Mouse (Mus musculus): ENCODE measurements around the gene 6330409D20Rik.

6330409D20Rik gene

DNA sequence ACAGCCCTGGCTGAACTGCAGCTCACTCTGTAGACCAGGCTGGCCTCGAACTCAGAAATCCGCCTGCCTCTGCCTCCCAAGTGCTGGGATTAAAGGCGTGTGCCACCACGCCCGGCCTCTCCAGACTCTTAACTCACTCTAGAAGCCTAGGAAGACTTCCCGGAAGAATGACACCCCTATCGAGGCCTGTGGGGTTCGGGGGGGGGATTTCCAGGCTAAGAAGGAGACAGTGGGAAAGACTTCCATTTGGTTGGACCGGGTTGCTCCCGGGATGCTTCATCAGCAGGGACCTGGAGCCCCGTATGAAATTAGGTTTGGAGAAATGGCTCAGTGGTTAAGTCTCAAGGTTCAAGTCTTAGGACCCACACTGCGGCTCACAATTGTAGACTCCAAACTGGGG lies 46.1 kb downstream of the 6330409D20Rik start:
- no peak for DNase-seq (ENCODE audit: low spot score)

DNA sequence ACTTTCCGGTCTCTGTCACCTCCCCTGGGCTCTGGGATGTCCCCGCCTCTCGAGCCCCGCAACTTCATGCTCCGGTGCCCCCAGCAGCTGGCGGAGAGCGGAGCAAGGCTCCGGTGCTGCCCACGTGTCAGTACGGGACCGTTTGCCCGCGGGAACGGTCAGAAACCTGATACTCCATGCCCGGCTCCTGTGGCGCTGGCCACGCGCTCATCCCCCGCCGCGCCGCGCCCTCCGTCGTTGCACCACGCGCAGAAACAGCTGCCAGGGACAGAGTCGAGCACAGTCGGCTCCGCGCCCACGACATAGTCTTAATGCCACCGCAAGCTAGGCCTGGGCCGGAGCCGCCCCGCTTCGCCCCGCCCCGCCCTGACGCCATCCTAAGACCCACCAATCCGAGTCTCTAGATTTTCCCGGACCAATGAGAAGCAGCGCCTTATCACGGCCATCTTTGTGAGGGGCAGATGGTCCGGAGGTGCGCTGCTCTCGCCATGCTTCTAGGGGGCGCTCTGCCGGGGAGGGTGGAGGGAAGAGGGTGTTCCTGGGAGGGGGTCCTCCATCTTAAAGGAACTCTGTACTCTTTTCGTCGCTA lies 46.9 kb downstream of the 6330409D20Rik start:
- peak; percentile 89 for DNase-seq (ENCODE audit: low spot score)

DNA sequence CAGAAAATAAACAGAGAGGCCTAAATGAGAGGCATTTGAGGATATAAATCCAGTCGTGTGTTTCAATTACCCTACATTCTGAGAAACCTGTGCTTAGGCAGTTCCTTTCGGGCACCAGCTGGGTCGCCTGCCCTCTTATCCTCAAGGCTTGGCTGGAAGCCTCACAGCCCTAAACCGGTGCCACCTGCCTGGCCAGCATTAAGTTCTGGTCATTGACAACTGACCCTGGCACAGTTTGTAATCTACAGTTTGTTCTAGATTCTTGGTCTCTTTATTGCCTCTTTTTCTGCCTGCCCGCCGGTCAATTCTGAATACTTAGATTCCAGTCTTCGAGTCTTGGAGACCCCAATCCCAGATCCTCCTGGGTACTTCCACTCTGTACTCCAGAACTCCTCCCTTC lies 47.5 kb downstream of the 6330409D20Rik start:
- DNase-seq (ENCODE audit: low spot score) = no peak

DNA sequence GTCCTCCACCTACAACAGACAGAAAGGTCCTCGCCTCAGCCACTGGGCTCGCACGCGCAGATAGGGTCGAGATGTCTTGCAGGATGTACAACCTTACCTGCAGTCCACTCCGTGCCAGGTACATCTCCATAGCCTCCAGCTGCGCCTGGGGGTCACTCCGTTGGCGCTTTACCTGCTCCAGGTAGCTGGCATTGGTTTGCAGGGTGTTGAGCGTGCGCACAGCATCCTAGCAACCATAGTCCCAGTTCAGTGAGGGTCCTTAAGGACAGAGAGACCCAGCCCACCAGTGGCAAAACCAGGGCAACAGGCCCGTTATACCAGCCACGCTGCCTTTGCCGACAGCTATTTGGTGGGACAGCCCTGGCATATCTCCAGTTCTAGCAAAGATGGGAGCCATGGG lies 48.3 kb downstream of the 6330409D20Rik start:
- DNase-seq (ENCODE audit: low spot score) = no peak

DNA sequence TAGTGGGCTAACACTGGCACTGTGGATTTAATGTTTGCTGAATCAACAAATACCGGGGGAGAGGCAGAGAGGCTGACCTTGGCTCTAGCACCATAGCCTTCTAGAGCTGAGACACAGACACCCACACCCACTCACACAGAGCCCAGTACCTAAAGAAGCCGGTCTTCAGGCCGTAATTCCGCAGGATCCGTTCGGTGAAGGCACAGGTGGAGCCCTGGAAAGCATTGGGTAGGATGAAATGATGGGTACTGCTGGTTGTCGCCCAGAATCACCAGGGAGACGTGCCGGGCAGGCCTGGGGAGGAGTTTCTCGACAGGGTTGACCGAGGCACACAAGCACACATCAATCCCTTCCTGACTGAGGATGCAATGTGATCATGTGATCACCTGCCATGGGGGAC lies 49.8 kb downstream of the 6330409D20Rik start:
- no peak for DNase-seq (ENCODE audit: low spot score)

DNA sequence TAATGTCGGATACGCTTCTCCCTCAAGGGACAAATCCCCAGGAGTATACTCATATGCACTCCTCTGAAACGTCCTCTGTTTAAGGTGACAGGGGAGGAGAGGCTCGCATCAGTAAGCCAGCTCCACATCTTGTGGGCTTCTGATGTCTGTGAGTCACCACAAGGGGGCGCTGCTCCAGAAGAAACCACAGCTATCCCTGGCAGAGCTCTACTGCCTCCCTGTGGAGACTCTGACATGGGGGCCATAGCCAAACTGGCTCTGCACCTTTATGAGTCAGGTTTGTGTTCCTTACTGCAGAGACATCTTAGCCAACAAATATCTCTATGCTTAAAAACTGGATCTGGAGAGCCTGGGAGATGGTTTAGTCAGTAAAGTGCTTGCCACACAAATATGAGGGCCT lies 51.4 kb downstream of the 6330409D20Rik start:
- DNase-seq (ENCODE audit: low spot score) = peak; percentile 77

DNA sequence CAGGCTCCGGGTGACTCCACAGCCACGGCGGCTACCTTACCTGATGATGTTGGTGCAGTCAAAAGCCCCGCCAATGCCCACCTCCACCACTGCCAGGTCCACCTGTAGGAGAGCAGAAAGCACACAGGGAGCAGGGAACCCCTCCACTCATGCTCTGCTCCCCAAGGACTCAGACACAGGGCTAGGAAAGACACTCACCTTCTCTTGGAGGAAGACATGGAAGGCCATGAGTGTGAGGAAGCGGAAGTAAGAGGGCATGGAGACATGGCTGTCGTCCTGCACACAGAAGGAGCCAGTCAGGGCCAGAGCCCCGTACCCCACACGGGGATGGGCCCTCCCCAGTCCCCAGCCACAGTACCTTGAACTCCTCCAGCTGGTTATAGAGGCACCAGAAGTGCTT lies 53.3 kb downstream of the 6330409D20Rik start:
- DNase-seq (ENCODE audit: low spot score) = no peak

DNA sequence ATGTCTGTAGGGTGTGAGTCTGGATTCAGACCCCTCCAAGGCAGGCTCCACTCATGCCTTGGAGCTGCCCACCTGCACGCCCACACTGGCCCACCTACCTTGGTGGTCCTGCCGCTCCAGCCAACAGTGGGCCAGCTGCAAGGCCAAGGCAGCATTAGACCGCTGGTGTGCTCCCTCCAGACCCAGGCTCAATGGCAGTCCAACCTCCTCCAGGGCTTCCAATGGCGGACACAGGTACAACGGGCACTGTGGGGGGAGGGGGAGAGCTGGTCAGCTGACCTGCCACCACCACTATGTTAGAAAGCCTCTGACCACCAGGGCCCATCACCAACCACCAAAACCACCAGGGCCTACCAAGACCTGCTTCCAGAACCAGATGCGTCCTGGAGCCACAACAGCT lies 54.2 kb downstream of the 6330409D20Rik start:
- no peak for DNase-seq (ENCODE audit: low spot score)

DNA sequence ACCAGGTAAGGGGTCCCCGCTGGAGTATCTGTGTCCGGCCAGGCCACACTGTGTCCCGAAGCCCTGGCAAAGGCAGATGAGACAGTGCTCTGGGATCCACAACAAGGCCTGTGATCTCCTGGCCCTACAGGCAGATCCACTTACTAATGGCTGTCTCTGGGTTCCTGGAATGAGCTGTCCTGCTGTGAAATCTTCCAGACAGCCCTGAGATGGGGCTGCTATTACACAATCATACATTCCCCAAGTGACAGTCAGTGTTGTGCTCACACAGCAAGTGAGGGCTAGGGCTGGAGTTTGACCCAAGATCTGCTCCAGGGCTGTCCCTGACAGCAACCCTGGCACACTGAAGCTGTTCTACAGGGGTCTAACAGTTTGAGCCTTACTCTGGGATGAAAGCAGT lies 55.0 kb downstream of the 6330409D20Rik start:
- no peak for DNase-seq (ENCODE audit: low spot score)

DNA sequence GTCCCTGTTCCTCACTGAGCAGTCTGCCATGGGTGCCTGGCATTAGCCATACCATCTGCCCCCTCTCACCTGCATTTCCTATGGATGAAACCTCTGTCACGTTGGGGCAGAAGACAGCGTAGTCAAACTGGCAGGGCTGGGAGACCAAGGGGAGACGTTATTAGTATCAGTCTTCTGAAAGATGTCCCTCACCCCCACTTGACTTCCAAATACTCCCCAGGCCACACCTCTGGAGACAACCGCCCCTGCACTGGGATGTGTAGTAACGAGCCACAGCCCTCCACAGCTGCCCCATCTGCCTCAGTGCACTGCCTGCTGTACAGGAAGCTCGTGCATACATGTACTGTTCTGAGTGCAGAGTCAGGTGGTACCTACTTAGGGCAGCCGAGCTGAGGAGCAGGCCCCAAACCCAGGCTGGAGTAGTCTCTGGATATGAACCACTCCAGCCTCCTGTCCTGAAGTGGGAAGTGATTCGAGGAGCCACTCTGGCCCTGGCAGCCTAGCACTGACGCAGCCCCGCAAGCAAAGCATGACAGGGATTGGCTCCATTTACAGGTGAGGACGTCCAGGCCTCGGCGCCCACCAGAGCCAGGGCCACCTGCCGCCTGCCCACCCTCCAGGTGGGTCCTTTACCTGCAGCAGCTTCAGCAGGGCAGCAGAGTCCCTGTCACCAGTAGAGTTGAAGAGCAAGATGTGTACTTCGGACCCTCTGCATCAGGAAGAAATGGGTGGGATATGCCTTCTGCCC lies 56.0 kb downstream of the 6330409D20Rik start:
- DNase-seq (ENCODE audit: low spot score) = no peak

DNA sequence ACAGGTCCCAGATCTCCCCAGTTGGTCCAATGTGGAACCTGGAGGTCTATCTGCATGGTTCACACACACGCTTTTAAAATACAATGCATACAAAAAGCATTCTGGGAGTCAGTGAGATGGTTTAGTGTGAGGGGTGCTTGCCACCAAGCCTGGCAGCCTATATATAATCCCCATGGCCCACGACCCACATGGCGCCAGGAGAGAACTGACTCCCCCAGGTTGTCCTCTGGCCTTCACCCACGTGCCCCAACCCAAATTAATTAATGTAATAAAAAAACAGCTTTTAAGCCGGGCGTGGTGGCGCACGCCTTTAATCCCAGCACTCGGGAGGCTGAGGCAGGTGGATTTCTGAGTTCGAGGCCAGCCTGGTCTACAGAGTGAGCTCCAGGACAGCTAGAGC lies 57.1 kb downstream of the 6330409D20Rik start:
- no peak for DNase-seq (ENCODE audit: low spot score)

DNA sequence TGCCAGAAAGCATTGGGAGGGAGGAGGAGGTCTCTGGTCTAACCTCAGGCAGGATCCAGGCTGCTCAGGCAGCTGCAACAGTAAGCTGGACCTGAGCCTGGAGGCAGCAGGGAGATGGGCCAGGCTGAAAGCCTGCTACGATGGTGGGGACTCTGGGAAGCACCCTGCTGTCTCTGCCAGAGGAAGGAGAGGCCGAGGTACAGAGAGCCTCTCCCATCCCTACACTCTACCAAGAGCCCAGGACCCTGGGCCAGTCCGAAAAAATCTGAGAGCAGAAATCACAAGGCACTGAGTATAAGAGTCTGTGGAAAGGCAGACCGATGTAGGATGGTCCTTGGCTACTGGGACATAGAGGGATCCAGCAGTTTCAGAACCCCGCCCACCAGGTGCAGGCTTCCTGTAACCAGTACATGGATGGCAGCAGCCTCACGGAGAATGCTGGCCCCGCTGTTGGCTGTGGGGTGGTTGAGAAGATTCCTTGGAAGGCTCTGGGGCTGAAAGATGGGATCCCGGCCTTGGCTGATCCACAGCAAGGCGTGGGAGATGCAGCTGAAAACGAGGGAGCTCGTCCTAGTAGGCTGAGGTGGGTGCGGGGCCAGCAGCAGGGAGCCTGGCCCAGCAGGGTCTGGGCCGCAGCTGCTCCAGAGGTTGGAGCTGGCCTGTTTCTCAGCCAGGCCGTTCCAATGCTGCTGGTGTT lies 57.9 kb downstream of the 6330409D20Rik start:
- no peak for DNase-seq (ENCODE audit: low spot score)

Measured in urinary bladder, postnatal 10 days (tissue).